Mouse (Mus musculus) CH12.LX (cell line): Measurements from ENCODE around the gene Lbx2. TPM values are rescaled to one million over a fixed set of nuclear protein-coding genes. Genes with fewer than 3 reads are reported as not detected.

Source experiments
- DNase-seq: peaks from one replicate; pipeline ENCODE4 v3.0.0-alpha.2; 2013; ENCODE audit errors: extremely low read depth
- H3K27ac ChIP-seq: 2 replicates; pipeline ENCODE4 v1.5.1; 2012; ENCODE audit warnings: low read depth, mild to moderate bottlenecking, control low read depth, moderate library complexity; ENCODE audit not compliant: insufficient read depth
- H3K27me3 ChIP-seq: replicated peaks from 2 replicates; pipeline ENCODE3; 2012; ENCODE audit warnings: inconsistent platforms
- H3K36me3 ChIP-seq, 2 experiments: replicated peaks in 1 of 2; 2 replicates each; pipeline versions ENCODE3 to v1.6.1; 2012; ENCODE audit warnings: inconsistent platforms in 1 of 2, low read length in 1 of 2, mild to moderate bottlenecking in 1 of 2, mixed read lengths in 1 of 2, moderate library complexity in 1 of 2; ENCODE audit not compliant: control insufficient read depth in 1 of 2, insufficient read depth in 1 of 2
- H3K4me1 ChIP-seq, 2 experiments: 2 replicates each; pipeline ENCODE4 v1.6.1; 2012; ENCODE audit warnings: inconsistent platforms in 1 of 2, moderate library complexity in 1 of 2; ENCODE audit not compliant: insufficient read depth in 2 of 2, control insufficient read depth in 1 of 2
- H3K4me2 ChIP-seq: 2 replicates; pipeline ENCODE4 v1.6.1; 2012; ENCODE audit warnings: low read depth, mild to moderate bottlenecking, control low read depth; ENCODE audit not compliant: poor library complexity, insufficient read depth, severe bottlenecking
- H3K4me3 ChIP-seq, 3 experiments: fragments of 150-350 bp in 1 of 3; sonication (generic) in 1 of 3; replicated peaks in 1 of 3; 2 replicates each; pipeline versions ENCODE3 to v1.5.1; 2011 to 2012; ENCODE audit warnings: low read depth in 2 of 3, low read length in 2 of 3, mild to moderate bottlenecking in 2 of 3, moderate library complexity in 2 of 3, control low read depth in 1 of 3, improper control_type of control experiment in 1 of 3, inconsistent platforms in 1 of 3, mixed read lengths in 1 of 3; ENCODE audit not compliant: poor library complexity in 1 of 3
- H3K79me2 ChIP-seq: replicated peaks from 2 replicates; pipeline ENCODE4 v1.6.1; 2012; ENCODE audit warnings: mild to moderate bottlenecking, moderate library complexity; ENCODE audit not compliant: control insufficient read depth, poor library complexity, insufficient read depth, severe bottlenecking; ENCODE audit errors: extremely low read depth
- H3K9ac ChIP-seq: 2 replicates; pipeline ENCODE4 v1.6.1; 2012; ENCODE audit warnings: low read depth, mild to moderate bottlenecking, control low read depth, moderate library complexity; ENCODE audit not compliant: insufficient read depth
- H3K9me3 ChIP-seq: replicated peaks from 2 replicates; pipeline ENCODE3; 2012; ENCODE audit warnings: low read length, inconsistent platforms, mixed read lengths
- CHD1 ChIP-seq: IDR thresholded peaks from 2 replicates; pipeline ENCODE4 v1.6.1; 2012; ENCODE audit warnings: low read depth, low read length, improper control_type of control experiment, inconsistent platforms
- ETS1 ChIP-seq: conservative IDR thresholded peaks from 2 replicates; pipeline ENCODE4 v1.6.1; 2012; ENCODE audit warnings: low read depth, mild to moderate bottlenecking, inconsistent platforms, low read length, improper control_type of control experiment, moderate library complexity
- GABPA ChIP-seq: IDR thresholded peaks from 2 replicates; pipeline ENCODE4 v1.6.1; 2012; ENCODE audit warnings: low read depth, low read length, improper control_type of control experiment, inconsistent platforms; ENCODE audit not compliant: insufficient replicate concordance
- JUN ChIP-seq: IDR thresholded peaks from 2 replicates; pipeline ENCODE4 v1.6.1; 2011; ENCODE audit warnings: low read depth, mild to moderate bottlenecking, low read length, improper control_type of control experiment, moderate library complexity; ENCODE audit not compliant: insufficient read depth
- JUND ChIP-seq: conservative IDR thresholded peaks from 2 replicates; pipeline ENCODE4 v1.6.1; 2011; ENCODE audit warnings: low read depth, low read length, improper control_type of control experiment
- MAX ChIP-seq: IDR thresholded peaks from 2 replicates; pipeline ENCODE4 v1.6.1; 2011; ENCODE audit warnings: low read length, improper control_type of control experiment
- MXI1 ChIP-seq: IDR thresholded peaks from 2 replicates; pipeline ENCODE4 v1.6.1; 2011; ENCODE audit warnings: mild to moderate bottlenecking, low read depth, low read length, improper control_type of control experiment
- MYC ChIP-seq: IDR thresholded peaks from 2 replicates; pipeline ENCODE4 v1.6.1; 2011; ENCODE audit warnings: low read depth, mild to moderate bottlenecking, improper control_type of control experiment, low read length
- NELFE ChIP-seq: IDR thresholded peaks from 2 replicates; pipeline ENCODE4 v1.6.1; 2011; ENCODE audit warnings: low read depth, low read length, improper control_type of control experiment
- RAD21 ChIP-seq: IDR thresholded peaks from 2 replicates; pipeline ENCODE4 v1.6.1; 2011; ENCODE audit warnings: low read depth, mild to moderate bottlenecking, low read length, improper control_type of control experiment, moderate library complexity
- RCOR1 ChIP-seq: conservative IDR thresholded peaks from 2 replicates; pipeline ENCODE4 v1.6.1; 2012; ENCODE audit warnings: low read depth, mild to moderate bottlenecking, inconsistent platforms, low read length, improper control_type of control experiment
- USF1 ChIP-seq: IDR thresholded peaks from 2 replicates; pipeline ENCODE4 v1.6.1; 2014; ENCODE audit warnings: low read depth, mild to moderate bottlenecking, inconsistent platforms, low read length, improper control_type of control experiment
- USF2 ChIP-seq: conservative IDR thresholded peaks from 2 replicates; pipeline ENCODE4 v1.6.1; 2011; ENCODE audit warnings: low read depth, low read length, improper control_type of control experiment
- ZMIZ1 ChIP-seq: IDR thresholded peaks from 2 replicates; pipeline ENCODE4 v1.6.1; 2012; ENCODE audit warnings: low read depth, mild to moderate bottlenecking, inconsistent platforms, low read length, improper control_type of control experiment
- dilution Hi-C: fragments of 300-500 bp; cut with MboI; formaldehyde crosslinking; loops from 2 replicates; pipeline ENCODE4 v1.14.3; 2020; ENCODE audit warnings: low sequenced_read_pairs; ENCODE audit not compliant: extremely low pct_unique_long_range_greater_than_20kb, extremely low pct_ligation_motif_present
- in situ Hi-C: fragments of 300-500 bp; cut with MboI; formaldehyde crosslinking; loops from 3 replicates; pipeline ENCODE4 v1.14.3; 2019; ENCODE audit warnings: low sequenced_read_pairs, low pct_ligation_motif_present, low pct_unique_long_range_greater_than_20kb, mixed read lengths
- polyA plus RNA-seq: library from polyadenylated mRNA; unstranded; fragments of >175 nt; gene quantifications from 2 replicates; pipeline ENCODE4 v1.2.1, GENCODE M21; 2012; ENCODE audit warnings: low read depth; ENCODE audit not compliant: insufficient read length
- total RNA-seq, 2 experiments: library from RNA; depleted of rRNA; stranded (reverse); fragments of 300-350 nt in 1 of 2; fragments of >200 nt in 1 of 2; gene quantifications; 2 replicates each; pipeline ENCODE4 v1.2.3; 2012 to 2014

Lbx2 gene
- total and polyA plus RNA-seq, 3 experiments: 1.2 TPM; not detected in 2

GRCm38 (mm10) chr6:83134951-83135513 is 48.9 kb downstream of the Lbx2 start, which contains the start of gene Rtkn:
TSS of gene Rtkn (plus strand) at chr6:83135463.
- Histone ChIP-seq H3K4me2 (no peak within 1 kb of the TSS; the same call in 1 of the 2 replicates), H3K9me3 (no peaks in the 10 kb centered on the region), H3K36me3 (no peaks in the 10 kb centered on the region), H3K4me1 (peaks cover 7 to 31% of the 10 kb centered on the region in 2 experiments; a peak in 3 of 4 replicates), H3K79me2 (no peaks in the 10 kb centered on the region), H3K27ac (no peak within 1 kb of the TSS), H3K9ac (no peak within 1 kb of the TSS), H3K4me3 (no peak within 1 kb of the TSS), H3K27me3 (peaks cover 2% of the 10 kb centered on the region)
- DNase-seq: no peak
- in situ Hi-C loops: no loop called here
- TF ChIP-seq NELFE: no peak
- TF ChIP-seq USF2: no peak
- TF ChIP-seq, all 38 proteins: peak for 0
- dilution Hi-C loops: no loop called here

GRCm38 (mm10) chr6:83135571-83136161 is 49.5 kb downstream of the Lbx2 start:
- H3K4me2 ChIP-seq: no peak overlapping the region
- peaks cover 2% of the 10 kb centered on the region for H3K27me3 ChIP-seq
- no peak overlapping the region for H3K27ac ChIP-seq
- no peak for TF ChIP-seq MXI1
- TF ChIP-seq RAD21: no peak
- no peak for TF ChIP-seq JUN
- TF ChIP-seq JUND: no peak
- TF ChIP-seq MYC: no peak
- TF ChIP-seq CHD1: no peak
- TF ChIP-seq ETS1: no peak
- TF ChIP-seq MAX: no peak
- no peak for TF ChIP-seq ZMIZ1
- TF ChIP-seq RCOR1: no peak
- TF ChIP-seq GABPA: no peak
- no peak for TF ChIP-seq USF2
- no peak for TF ChIP-seq USF1
- H3K4me3 ChIP-seq: no peak overlapping the region
- H3K4me1 ChIP-seq: peaks cover 7 to 31% of the 10 kb centered on the region in 2 experiments; a peak in 3 of 4 replicates
- in situ Hi-C loops (no loop called here), dilution Hi-C loops (no loop called here)
- H3K9ac ChIP-seq: no peak overlapping the region
- H3K9me3 ChIP-seq: no peaks in the 10 kb centered on the region
- H3K36me3 ChIP-seq: no peaks in the 10 kb centered on the region
- no peaks in the 10 kb centered on the region for H3K79me2 ChIP-seq
- no peak for DNase-seq
